15 mouse cellular contexts compared by ENCODE assay signal in genomic region chr2:58415037-58415436, GRCm38 (mm10). TPM values are rescaled to one million over a fixed set of nuclear protein-coding genes. Genes with fewer than 3 reads are reported as not detected.
A peak's percentile ranks its signal among the peaks of the same experiment; 100 is the strongest.
DNase-seq lines count a peak whose midpoint lies in the region; TF ChIP-seq lines count a peak whose summit lies in the region.
"Had no signal": no experiment of that assay in that cellular context is flagged by ENCODE, and none has a peak within 500 bp of the region (broad histone marks: within the 10 kb centered on the region; RNA-seq: fewer than 3 reads in every experiment).

No protein-coding gene starts in this region.

- intact Hi-C loops in gastrocnemius, postnatal 14 days (cut with DNase I; ENCODE audit: low total_unique reads), result no loop called here

- no peak overlapping the region for H3K4me3 ChIP-seq in kidney, adult 2 months (ENCODE audit: insufficient read depth, low read depth, low read length)

- no peak for TF ChIP-seq POLR2A in kidney, adult 2 months (IDR thresholded peaks at IDR 0.05; ENCODE audit: low read depth, low read length)

- H3K27ac ChIP-seq in kidney, adult 2 months (ENCODE audit: insufficient read depth, low read depth, low read length), result no peak overlapping the region

- 0 out of 2 replicates have a peak, but pooled peaks have one; percentile 12 for TF ChIP-seq CTCF in kidney, adult 2 months (conservative IDR thresholded peaks at IDR 0.05; ENCODE audit: insufficient read depth, insufficient read length, low read depth, low read length)

- H3K4me1 ChIP-seq in kidney, adult 2 months (ENCODE audit: control insufficient read depth, insufficient read depth, low read length), result no peaks in the 10 kb centered on the region

- no peaks in the 10 kb centered on the region for H3K27me3 ChIP-seq in kidney, adult 2 months (replicated peaks; ENCODE audit: control insufficient read depth, insufficient read depth, low read length)

- no peaks in the 10 kb centered on the region for H3K36me3 ChIP-seq in kidney, adult 2 months (ENCODE audit: control insufficient read depth, insufficient read depth, low read length)

- no peak for DNase-seq in kidney, adult 2 months
- DNase-seq in kidney, adult 8-10 months, result no peak
- DNase-seq in B cell, adult 2 months, result peak; percentile 13 to 26
- peak; percentile 38 for DNase-seq in R1 (ENCODE audit: low read depth, low spot score)
- peak; percentile 11 for DNase-seq in retina, postnatal 1 day
- no peak for DNase-seq in layer of hippocampus, postnatal 10 days (ENCODE audit: low spot score in 2 of 2)
- DNase-seq in right cerebral cortex, postnatal 25 days, result no peak
- no peak for DNase-seq in gastrocnemius, postnatal 14 days
- DNase-seq: adrenal gland, postnatal 10 days; gastrocnemius, postnatal 10 days; kidney, adult 18-20 months; right cerebral cortex, adult 18-20 months had no signal

RNA-seq across cellular contexts. Expression of gene Gm17409, which starts 54.9 kb away (rescaled TPM):
- polyA plus RNA-seq in kidney, adult 2 months (2012; rRNA removed), result not detected in 2 replicates
- not detected for total RNA-seq in layer of hippocampus, postnatal 10 days (2021)
- total RNA-seq in gastrocnemius, postnatal 14 days (2021), result not detected
- total RNA-seq: adrenal gland, postnatal 10 days; gastrocnemius, postnatal 10 days; layer of hippocampus, postnatal 14 days had no signal
- polyA plus RNA-seq: heart, embryonic 16.5 days; limb, embryonic 14.5 days had no signal

RNA-seq across cellular contexts. Expression of gene Acvr1c, which starts 57.3 kb away (rescaled TPM):
- 0.53 and 1.6 TPM in 2 replicates for polyA plus RNA-seq in kidney, adult 2 months (2012; rRNA removed)
- 1 to 10 TPM; 4.5 to 5.4 TPM for total RNA-seq in layer of hippocampus, postnatal 10 days (2021)
- total RNA-seq in gastrocnemius, postnatal 14 days (2021), result under 1 TPM; 0.04 to 0.94 TPM

Comparison
In these comparisons a context has a peak if more than half of its experiments do, and no peak if none do; other contexts are left out.
1. DNase-seq: peak in B cell, adult 2 months (2 of 2), R1 (single experiment) and retina, postnatal 1 day (single experiment); none in kidney, adult 2 months (single experiment), kidney, adult 8-10 months (0 of 2), layer of hippocampus, postnatal 10 days (0 of 2), right cerebral cortex, postnatal 25 days (single experiment) and gastrocnemius, postnatal 14 days (single experiment).